Mouse (Mus musculus): ENCODE data around the gene Gnaq. TPM values are rescaled to one million over a fixed set of nuclear protein-coding genes. Genes with fewer than 3 reads are reported as not detected.

Gnaq gene
- polyA plus RNA-seq, 1 experiment from 2014 or later, result 109 TPM

- no peak overlapping the region for H3K4me3 ChIP-seq
- no peak overlapping the region for H3K4me2 ChIP-seq
- H3K4me1 ChIP-seq, result peaks cover 13% of the 10 kb centered on the region
- no peak overlapping the region for H3K27ac ChIP-seq
- H3K27me3 ChIP-seq (replicated peaks), result no peaks in the 10 kb centered on the region
- H3K9me3 ChIP-seq, result no peaks in the 10 kb centered on the region
- ATAC-seq (replicated peaks), result no peak
- no peak overlapping the region for H3K9ac ChIP-seq
- no peaks in the 10 kb centered on the region for H3K36me3 ChIP-seq (replicated peaks)
Measured at GRCm38 (mm10) chr19:16309031-16309430, 176.4 kb downstream of the Gnaq start.

GRCm38 (mm10) chr19:16314295-16314821 is 181.7 kb downstream of the Gnaq start:
- Histone ChIP-seq H3K4me2 (no peak overlapping the region), H3K9me3 (no peaks in the 10 kb centered on the region), H3K36me3 (replicated peaks) (no peaks in the 10 kb centered on the region), H3K27ac (no peak overlapping the region), H3K27me3 (replicated peaks) (no peaks in the 10 kb centered on the region), H3K4me3 (no peak overlapping the region), H3K4me1 (peaks cover 20% of the 10 kb centered on the region), H3K9ac (no peak overlapping the region)
- 0 out of 2 replicates have a peak, but pooled peaks have one; percentile 34 for ATAC-seq (replicated peaks)
- 20% methylated on average over 4 of the region's 4 CpGs for WGBS

DNA sequence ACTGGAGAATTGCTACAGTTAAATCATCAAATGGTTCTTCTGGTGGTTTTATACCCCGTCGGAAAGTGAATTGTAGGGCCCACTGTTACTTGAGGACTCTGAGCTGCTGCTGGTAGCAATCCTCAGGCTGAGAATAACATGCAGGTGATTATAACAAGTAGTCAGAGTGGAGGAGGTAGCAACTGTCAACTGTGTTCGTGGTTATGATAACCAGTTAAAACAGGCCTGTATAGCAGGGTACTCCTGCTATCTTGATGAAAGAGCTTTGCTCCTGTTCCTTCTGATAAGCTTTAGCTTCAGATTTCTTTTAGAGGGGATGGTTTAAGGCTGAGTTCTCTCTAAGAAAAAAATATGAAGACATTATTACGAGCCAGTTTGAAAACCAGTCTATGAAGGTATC is 182.9 kb downstream of the Gnaq start:
- H3K4me2 ChIP-seq, result no peak overlapping the region
- H3K27ac ChIP-seq, result no peak overlapping the region
- WGBS, result 95% methylated on average over 4 of the region's 4 CpGs
- no peak for ATAC-seq (replicated peaks)
- peaks cover 19% of the 10 kb centered on the region for H3K4me1 ChIP-seq
- H3K36me3 ChIP-seq (replicated peaks), result no peaks in the 10 kb centered on the region
- H3K9ac ChIP-seq, result no peak overlapping the region
- no peak overlapping the region for H3K4me3 ChIP-seq
- no peaks in the 10 kb centered on the region for H3K9me3 ChIP-seq
- no peaks in the 10 kb centered on the region for H3K27me3 ChIP-seq (replicated peaks)

- Histone ChIP-seq H3K4me1 (peaks cover 15% of the 10 kb centered on the region), H3K27me3 (replicated peaks) (no peaks in the 10 kb centered on the region), H3K9me3 (no peaks in the 10 kb centered on the region), H3K4me3 (no peak overlapping the region), H3K36me3 (replicated peaks) (no peaks in the 10 kb centered on the region), H3K9ac (no peak overlapping the region), H3K27ac (no peak overlapping the region), H3K4me2 (no peak overlapping the region)
- WGBS, result 69% methylated on average over 14 of the region's 14 CpGs
- ATAC-seq (replicated peaks), result no peak
Measured at GRCm38 (mm10) chr19:16318128-16318811, 185.6 kb downstream of the Gnaq start.

GRCm38 (mm10) chr19:16319986-16320385 is 187.4 kb downstream of the Gnaq start:
- WGBS, result 66% methylated on average over 7 of the region's 7 CpGs
- no peaks in the 10 kb centered on the region for H3K9me3 ChIP-seq
- no peak overlapping the region for H3K4me2 ChIP-seq
- no peak overlapping the region for H3K27ac ChIP-seq
- no peak overlapping the region for H3K4me3 ChIP-seq
- H3K36me3 ChIP-seq (replicated peaks), result no peaks in the 10 kb centered on the region
- ATAC-seq (replicated peaks), result no peak
- H3K9ac ChIP-seq, result no peak overlapping the region
- H3K4me1 ChIP-seq, result peaks cover 8% of the 10 kb centered on the region; the same call in 1 of the 2 replicates
- H3K27me3 ChIP-seq (replicated peaks), result no peaks in the 10 kb centered on the region

- WGBS, result 95% methylated on average over 6 of the region's 6 CpGs
Measured at GRCm38 (mm10) chr19:16322986-16323385, 190.4 kb downstream of the Gnaq start.

GRCm38 (mm10) chr19:16324239-16324638 is 191.6 kb downstream of the Gnaq start:
- Histone ChIP-seq H3K27ac (no peak overlapping the region), H3K9me3 (no peaks in the 10 kb centered on the region), H3K9ac (no peak overlapping the region), H3K4me2 (no peak overlapping the region), H3K36me3 (replicated peaks) (no peaks in the 10 kb centered on the region), H3K4me3 (no peak overlapping the region), H3K27me3 (replicated peaks) (no peaks in the 10 kb centered on the region), H3K4me1 (peaks cover 42% of the 10 kb centered on the region)
- 87% methylated on average over 3 of the region's 3 CpGs for WGBS
- ATAC-seq (replicated peaks), result no peak

More at GRCm38 (mm10) chr19:16322986-16323385, 190.4 kb downstream of the Gnaq start:
- no peak overlapping the region for H3K4me3 ChIP-seq
- H3K9ac ChIP-seq, result no peak overlapping the region
- H3K36me3 ChIP-seq (replicated peaks), result no peaks in the 10 kb centered on the region
- H3K27ac ChIP-seq, result no peak overlapping the region
- no peaks in the 10 kb centered on the region for H3K27me3 ChIP-seq (replicated peaks)
- H3K4me2 ChIP-seq, result no peak overlapping the region
- ATAC-seq (replicated peaks), result no peak
- peaks cover 34% of the 10 kb centered on the region for H3K4me1 ChIP-seq
- no peaks in the 10 kb centered on the region for H3K9me3 ChIP-seq

DNA sequence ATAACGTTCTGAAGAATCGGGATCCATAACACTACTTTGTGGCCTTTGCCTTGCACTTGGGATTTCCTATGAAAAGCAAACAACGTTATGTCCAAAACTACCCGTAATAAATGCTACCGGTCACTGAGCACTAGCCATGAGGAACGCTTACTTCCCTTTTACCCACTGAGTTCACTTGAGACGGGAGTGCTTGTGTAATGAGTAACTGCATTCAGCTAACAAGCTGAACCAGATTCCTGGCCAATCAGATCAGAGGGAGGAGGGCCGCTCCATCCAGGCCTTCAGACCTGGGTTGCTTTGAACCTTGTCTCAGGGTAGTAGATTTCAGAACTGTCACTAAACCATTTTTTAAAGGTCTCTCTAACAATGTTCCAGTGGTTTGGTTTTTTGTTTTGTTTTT is 193.3 kb downstream of the Gnaq start:
- Histone ChIP-seq H3K4me3 (no peak overlapping the region), H3K27ac (0 out of 2 replicates have a peak overlapping the region, but pooled peaks have one; percentile 21), H3K9me3 (no peaks in the 10 kb centered on the region), H3K27me3 (replicated peaks) (no peaks in the 10 kb centered on the region), H3K9ac (no peak overlapping the region), H3K36me3 (replicated peaks) (no peaks in the 10 kb centered on the region), H3K4me2 (no peak overlapping the region), H3K4me1 (peaks cover 44% of the 10 kb centered on the region)
- ATAC-seq (replicated peaks), result no peak
- WGBS, result 54% methylated on average over 8 of the region's 8 CpGs

DNA sequence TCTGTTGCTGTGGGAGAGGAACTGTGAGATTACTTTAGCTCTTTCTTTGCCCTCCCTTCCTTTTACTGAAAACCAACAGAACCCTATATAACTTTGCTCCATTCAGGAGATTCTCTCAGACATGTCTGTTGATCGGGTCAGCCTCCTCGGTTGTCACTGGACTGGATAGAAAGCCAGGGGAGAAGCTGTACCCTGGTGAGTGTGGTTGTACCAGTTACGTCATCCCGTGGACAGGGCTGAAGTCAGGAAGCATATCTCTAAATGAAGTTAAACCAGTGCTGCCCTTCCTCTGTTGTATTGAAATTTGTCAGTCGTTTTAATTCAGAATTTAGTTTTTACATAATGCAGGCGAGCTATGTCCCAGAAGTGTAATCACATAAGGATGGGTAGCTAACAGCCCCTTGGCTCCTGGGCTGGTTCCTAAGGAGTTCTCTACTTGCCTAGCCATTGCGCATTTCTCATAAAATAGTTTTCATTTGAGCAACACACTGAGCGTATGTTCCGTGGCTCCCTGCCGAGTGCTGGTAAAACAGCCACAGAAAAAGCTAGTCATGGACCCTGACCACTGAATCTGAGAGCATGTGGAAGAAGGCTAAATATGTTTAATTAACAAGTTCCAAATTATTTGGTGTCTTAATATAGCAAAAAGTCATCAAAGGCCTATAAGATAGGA is 194.9 kb downstream of the Gnaq start:
- no peaks in the 10 kb centered on the region for H3K9me3 ChIP-seq
- no peak overlapping the region for H3K4me3 ChIP-seq
- peaks cover 44% of the 10 kb centered on the region for H3K4me1 ChIP-seq
- H3K36me3 ChIP-seq (replicated peaks), result no peaks in the 10 kb centered on the region
- peak; percentile 24 for ATAC-seq (replicated peaks)
- WGBS, result 60% methylated on average over 10 of the region's 10 CpGs
- H3K27ac ChIP-seq, result peak overlapping the region; percentile 72
- no peaks in the 10 kb centered on the region for H3K27me3 ChIP-seq (replicated peaks)
- H3K4me2 ChIP-seq, result peak overlapping the region; percentile 21; the same call in 1 of the 2 replicates
- H3K9ac ChIP-seq, result no peak overlapping the region

GRCm38 (mm10) chr19:16328074-16328850 is 195.6 kb downstream of the Gnaq start:
- H3K9me3 ChIP-seq, result no peaks in the 10 kb centered on the region
- no peak overlapping the region for H3K4me3 ChIP-seq
- H3K9ac ChIP-seq, result no peak overlapping the region
- H3K4me1 ChIP-seq, result peaks cover 44% of the 10 kb centered on the region
- WGBS, result 21% methylated on average over 7 of the region's 7 CpGs
- peak overlapping the region; percentile 72 for H3K27ac ChIP-seq
- H3K27me3 ChIP-seq (replicated peaks), result no peaks in the 10 kb centered on the region
- peak; percentile 77 for ATAC-seq (replicated peaks)
- H3K36me3 ChIP-seq (replicated peaks), result no peaks in the 10 kb centered on the region
- H3K4me2 ChIP-seq, result peak overlapping the region; percentile 21; the same call in 1 of the 2 replicates

GRCm38 (mm10) chr19:16329056-16329455 is 196.4 kb downstream of the Gnaq start:
- H3K4me2 ChIP-seq, result no peak overlapping the region
- H3K9ac ChIP-seq, result no peak overlapping the region
- peak overlapping the region; percentile 72; the same call in 1 of the 2 replicates for H3K27ac ChIP-seq

DNA sequence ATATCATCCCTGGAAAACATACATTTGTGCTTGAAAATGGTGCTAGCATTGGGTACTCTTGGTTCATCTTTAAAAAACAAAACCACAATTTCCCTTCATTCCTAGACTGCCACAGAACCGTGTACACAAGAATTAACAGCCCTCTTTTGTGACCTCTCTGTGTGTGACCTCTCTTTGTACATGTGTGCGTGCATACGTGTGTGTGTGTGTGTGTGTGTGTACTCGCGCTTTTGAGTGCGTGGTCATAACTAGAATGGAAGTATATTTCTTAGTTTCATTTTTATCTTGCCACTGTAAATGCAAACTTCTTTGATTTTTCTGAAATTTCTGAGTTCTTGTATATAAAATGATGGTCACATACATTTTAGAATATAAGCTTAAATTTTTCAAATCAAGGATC is 197.0 kb downstream of the Gnaq start:
- Histone ChIP-seq H3K9me3 (no peaks in the 10 kb centered on the region), H3K27me3 (replicated peaks) (no peaks in the 10 kb centered on the region), H3K9ac (no peak overlapping the region), H3K4me1 (peaks cover 44% of the 10 kb centered on the region), H3K36me3 (replicated peaks) (no peaks in the 10 kb centered on the region; the same call in 1 of the 2 replicates), H3K4me2 (no peak overlapping the region), H3K4me3 (no peak overlapping the region), H3K27ac (no peak overlapping the region)
- ATAC-seq (replicated peaks), result no peak
- WGBS, result 90% methylated on average over 6 of the region's 6 CpGs

More at GRCm38 (mm10) chr19:16329056-16329455, 196.4 kb downstream of the Gnaq start:
- Histone ChIP-seq H3K27me3 (replicated peaks) (no peaks in the 10 kb centered on the region), H3K4me3 (no peak overlapping the region), H3K9me3 (no peaks in the 10 kb centered on the region), H3K4me1 (peaks cover 44% of the 10 kb centered on the region), H3K36me3 (replicated peaks) (no peaks in the 10 kb centered on the region; the same call in 1 of the 2 replicates)
- ATAC-seq (replicated peaks), result no peak

Measured in midbrain, embryonic 15.5 days (tissue).